Mouse (Mus musculus) heart, postnatal 14 days (tissue): ENCODE data around the gene Vmn1r114. TPM values are rescaled to one million over a fixed set of nuclear protein-coding genes. Genes with fewer than 3 reads are reported as not detected.
"Not testable (repeated sequence)": the region's sequence is repeated elsewhere in the genome, so short reads cannot be mapped to it uniquely, and the experiment has no call there.

Experiments
- DNase-seq, 2 experiments: peaks; one replicate each; pipeline ENCODE4 v3.0.0; 2021 to 2022
- intact Hi-C: fragments of 180-260 bp; cut with DNase I; formaldehyde crosslinking; loops from one replicate; pipeline ENCODE4 v1.15.1; 2025
- long read RNA-seq, 2 experiments: library from polyadenylated mRNA; stranded (forward); transcript quantifications; one replicate each; pipeline ENCODE4 v2.0.0; 2021
- total RNA-seq, 2 experiments: library from RNA; stranded (reverse); gene quantifications; 2 replicates each; pipeline ENCODE4 v1.2.3; 2021

The Vmn1r114 gene
- total RNA-seq, result not detected
- long read RNA-seq, experiment 1, result 0 reads
- long read RNA-seq, experiment 2, result 0 reads

DNA sequence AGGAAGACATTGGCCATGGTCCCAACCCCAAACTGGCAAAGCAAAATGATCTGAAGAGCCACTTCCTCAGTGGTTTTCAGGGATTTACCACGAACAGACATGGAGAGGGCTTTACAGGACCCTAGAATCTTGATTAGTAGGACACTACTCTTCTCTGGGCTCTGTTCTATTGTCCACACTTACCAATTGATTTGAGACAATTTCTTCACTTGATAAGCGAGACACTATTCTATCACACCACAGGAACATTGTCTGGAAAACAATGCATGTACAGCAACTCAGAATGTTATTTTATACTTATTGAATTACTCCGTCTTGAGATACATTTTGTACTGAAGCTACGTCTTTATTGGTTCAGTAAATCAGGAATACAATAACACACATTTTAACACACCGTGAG, at the start of gene Vmn1r114:
Vmn1r114 (minus strand) TSS at position 101 of the 400 bp plus-strand sequence.
- intact Hi-C loops, DNase-seq: not testable (repeated sequence)

DNA sequence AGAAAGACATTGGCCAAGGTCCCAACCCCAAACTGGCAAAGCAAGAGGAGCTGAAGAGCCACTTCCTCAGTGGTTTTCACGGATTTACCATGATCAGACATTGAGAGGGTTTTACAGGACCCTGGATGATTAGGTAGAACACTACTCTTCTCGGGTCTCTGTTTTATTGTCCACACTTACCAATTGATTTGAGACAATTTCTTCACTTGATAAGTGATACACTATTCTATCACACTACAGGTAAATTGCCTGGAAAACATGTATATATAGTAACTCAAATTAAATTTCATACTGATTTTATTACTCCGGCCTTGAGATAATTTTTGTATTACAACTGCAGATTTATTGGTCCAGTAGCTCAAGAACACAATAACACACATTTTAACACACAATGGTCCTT, 32.9 kb upstream of the Vmn1r114 start, which contains the start of gene Vmn1r115:
Vmn1r115 (minus strand) TSS at position 101 of the 400 bp plus-strand sequence.
- DNase-seq, intact Hi-C loops: not testable (repeated sequence)

DNA sequence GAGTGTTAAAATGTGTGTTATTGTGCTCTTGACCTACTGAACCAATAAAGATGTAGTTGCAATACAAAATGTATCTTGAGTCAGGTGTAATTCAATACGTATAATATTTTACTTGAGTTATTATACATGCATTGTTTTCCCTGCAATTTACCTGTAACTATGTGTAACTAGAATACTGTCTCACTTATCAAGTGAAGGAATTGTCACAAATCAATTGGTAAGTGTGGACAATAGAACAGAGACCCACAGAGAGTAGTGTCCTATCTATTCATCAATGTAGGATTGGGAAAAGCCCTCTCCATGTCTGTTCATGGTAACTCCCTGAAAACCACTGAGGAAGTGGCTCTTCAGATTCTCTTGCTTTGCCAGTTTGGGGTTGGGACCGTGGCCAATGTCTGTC, 25.0 kb downstream of the Vmn1r114 start, which contains the start of gene Vmn1r113:
Vmn1r113 (plus strand) TSS at position 301 of the 400 bp plus-strand sequence.
- intact Hi-C loops, DNase-seq: not testable (repeated sequence)

DNA sequence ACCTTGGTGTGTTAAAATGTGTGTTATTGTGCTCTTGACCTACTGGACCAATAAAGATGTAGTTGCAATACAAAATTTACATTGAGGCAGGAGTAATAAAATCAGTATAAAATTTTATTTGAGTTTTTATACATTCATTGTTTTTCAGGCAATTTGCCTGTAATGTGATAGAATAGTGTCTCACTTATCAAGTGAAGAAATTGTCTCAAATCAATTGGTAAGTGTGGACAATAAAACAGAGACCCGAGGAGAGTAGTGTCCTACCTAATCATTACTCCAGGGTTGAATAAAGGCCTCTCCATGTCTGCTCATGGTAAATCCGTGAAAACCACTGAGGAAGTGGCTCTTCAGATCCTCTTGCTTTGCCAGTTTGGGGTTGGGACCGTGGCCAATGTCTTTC, 41.1 kb downstream of the Vmn1r114 start, which contains the start of gene Vmn1r112:
Vmn1r112 (plus strand) TSS at position 301 of the 400 bp plus-strand sequence.
- DNase-seq, intact Hi-C loops: not testable (repeated sequence)

Other genes starting within 250 kb of the Vmn1r114 start
- gene Gm4141, start 235.9 kb downstream of the Vmn1r114 start, total RNA-seq, result not detected
- gene Gm4513, start 213.2 kb downstream of the Vmn1r114 start, total RNA-seq, result not detected
- not detected for gene Vmn1r107, start 143.3 kb downstream of the Vmn1r114 start, total RNA-seq
- gene Vmn1r111, start 109.0 kb downstream of the Vmn1r114 start, total RNA-seq, result not detected
- gene Gm10668, start 81.6 kb downstream of the Vmn1r114 start, total RNA-seq, result not detected
- gene Vmn1r112, start 41.0 kb downstream of the Vmn1r114 start, total RNA-seq, result not detected
- gene Vmn1r113, start 24.9 kb downstream of the Vmn1r114 start, total RNA-seq, result not detected
- not detected for gene Vmn1r115, start 32.8 kb upstream of the Vmn1r114 start, total RNA-seq
- gene Vmn1r116, start 60.1 kb upstream of the Vmn1r114 start, total RNA-seq, result not detected
- not detected for gene Vmn1r117, start 71.9 kb upstream of the Vmn1r114 start, total RNA-seq
- gene Vmn1r118, start 100.2 kb upstream of the Vmn1r114 start, total RNA-seq, result not detected
- not detected for gene Vmn1r119, start 200.3 kb upstream of the Vmn1r114 start, total RNA-seq
- not detected for gene Vmn1r120, start 241.6 kb upstream of the Vmn1r114 start, total RNA-seq